Mouse (Mus musculus) stomach, postnatal 0 days (tissue): ENCODE measurements around the gene Dbil5.

Experiments
- CTCF ChIP-seq: IDR thresholded peaks from 2 replicates; pipeline ENCODE4 v1.5.1; 2016; ENCODE audit warnings: antibody characterized with exemption, low read depth, mild to moderate bottlenecking, moderate library complexity
- EP300 ChIP-seq: optimal IDR thresholded peaks from 2 replicates; pipeline ENCODE3; 2016; ENCODE audit warnings: antibody characterized with exemption

DNA sequence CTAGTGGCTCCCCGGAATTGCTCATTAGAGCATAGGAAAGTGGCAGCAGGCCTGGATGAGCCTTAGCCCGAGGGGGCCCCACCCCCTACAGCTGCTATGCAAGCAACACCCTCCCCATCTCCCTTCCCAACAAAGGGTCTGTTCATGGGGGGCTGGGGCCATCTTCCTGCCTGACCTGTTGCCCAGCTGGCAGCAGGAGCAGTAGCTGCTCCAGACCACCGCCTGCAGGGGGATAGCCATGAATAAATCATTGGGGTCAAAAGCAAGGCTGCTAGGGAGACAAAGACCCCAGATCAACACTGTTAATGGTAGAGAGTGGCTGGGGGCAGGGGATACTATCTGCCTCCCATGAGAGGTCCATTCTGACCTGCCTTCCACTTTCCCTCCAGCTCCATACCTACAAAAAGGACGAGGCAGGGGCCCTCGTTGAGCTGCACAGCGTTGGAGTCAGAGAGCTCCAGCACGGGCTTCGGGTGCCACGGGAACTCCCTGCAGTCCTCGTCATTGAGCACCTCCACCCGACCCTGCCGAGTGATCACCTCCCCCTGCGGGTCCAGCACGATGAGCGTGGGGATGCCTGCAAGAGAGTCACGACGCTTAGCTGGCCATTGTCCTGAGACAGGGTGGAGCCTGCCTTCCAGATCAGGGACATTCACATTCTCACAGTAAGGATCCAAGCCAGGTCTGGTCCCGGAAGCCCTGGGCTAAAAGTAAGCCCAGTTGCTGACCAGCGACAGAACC, 45.4 kb downstream of the Dbil5 start:
- TF ChIP-seq CTCF (no peak), EP300 (no peak)
